Mouse (Mus musculus): ENCODE measurements around the gene Gm10840. TPM values are rescaled to one million over a fixed set of nuclear protein-coding genes. Genes with fewer than 3 reads are reported as not detected.

Gene Gm10840
- polyA plus RNA-seq, 1 experiment = not detected

- Histone ChIP-seq H3K36me3 (replicated peaks; ENCODE audit: low read length) (peaks cover 34% of the 10 kb centered on the region), H3K4me1 (peaks cover 46% of the 10 kb centered on the region), H3K4me3 (replicated peaks) (peak overlapping the region; percentile 89), H3K9me3 (no peaks in the 10 kb centered on the region), H3K27me3 (replicated peaks) (no peaks in the 10 kb centered on the region)
- peak; percentile 99 for TF ChIP-seq GATA1 (IDR thresholded peaks at IDR 0.05; ENCODE audit: borderline replicate concordance, low read length)
- TF ChIP-seq FLI1 (IDR thresholded peaks at IDR 0.05; ENCODE audit: low read length) = no peak
Measured at GRCm38 (mm10) chr11:106134580-106135528, 25.8 kb upstream of the Gm10840 start.

- H3K36me3 ChIP-seq (replicated peaks; ENCODE audit: low read length) = peaks cover 93% of the 10 kb centered on the region
Measured at GRCm38 (mm10) chr11:106151219-106151618, 9.4 kb upstream of the Gm10840 start.

GRCm38 (mm10) chr11:106152132-106152531 lies 8.5 kb upstream of the Gm10840 start:
- Histone ChIP-seq H3K4me1 (peaks cover 32% of the 10 kb centered on the region), H3K27me3 (replicated peaks) (no peaks in the 10 kb centered on the region), H3K36me3 (replicated peaks; ENCODE audit: low read length) (peaks cover 99% of the 10 kb centered on the region), H3K9me3 (no peaks in the 10 kb centered on the region), H3K4me3 (replicated peaks) (no peak overlapping the region)
- TF ChIP-seq GATA1 (IDR thresholded peaks at IDR 0.05; ENCODE audit: borderline replicate concordance, low read length) (no peak), FLI1 (IDR thresholded peaks at IDR 0.05; ENCODE audit: low read length) (no peak)

More at GRCm38 (mm10) chr11:106151219-106151618, 9.4 kb upstream of the Gm10840 start:
- Histone ChIP-seq H3K27me3 (replicated peaks) (no peaks in the 10 kb centered on the region), H3K4me1 (peaks cover 25% of the 10 kb centered on the region), H3K4me3 (replicated peaks) (no peak overlapping the region), H3K9me3 (no peaks in the 10 kb centered on the region)
- TF ChIP-seq FLI1 (IDR thresholded peaks at IDR 0.05; ENCODE audit: low read length) = no peak
- TF ChIP-seq GATA1 (IDR thresholded peaks at IDR 0.05; ENCODE audit: borderline replicate concordance, low read length) = no peak

- H3K36me3 ChIP-seq (replicated peaks; ENCODE audit: low read length) = peaks cover 92% of the 10 kb centered on the region
- H3K27me3 ChIP-seq (replicated peaks) = peaks cover 15% of the 10 kb centered on the region
- H3K9me3 ChIP-seq = no peaks in the 10 kb centered on the region
- no peak overlapping the region for H3K4me3 ChIP-seq (replicated peaks)
- H3K4me1 ChIP-seq = peaks cover 51% of the 10 kb centered on the region
- no peak for TF ChIP-seq GATA1 (IDR thresholded peaks at IDR 0.05; ENCODE audit: borderline replicate concordance, low read length)
- TF ChIP-seq FLI1 (IDR thresholded peaks at IDR 0.05; ENCODE audit: low read length) = no peak
Measured at GRCm38 (mm10) chr11:106154091-106154490, 6.6 kb upstream of the Gm10840 start.

GRCm38 (mm10) chr11:106154770-106155169 lies 5.9 kb upstream of the Gm10840 start:
- H3K27me3 ChIP-seq (replicated peaks) = peaks cover 16% of the 10 kb centered on the region
- TF ChIP-seq GATA1 (IDR thresholded peaks at IDR 0.05; ENCODE audit: borderline replicate concordance, low read length) (no peak), FLI1 (IDR thresholded peaks at IDR 0.05; ENCODE audit: low read length) (no peak)
- H3K4me1 ChIP-seq = peaks cover 58% of the 10 kb centered on the region
- H3K9me3 ChIP-seq = no peaks in the 10 kb centered on the region
- no peak overlapping the region for H3K4me3 ChIP-seq (replicated peaks)
- H3K36me3 ChIP-seq (replicated peaks; ENCODE audit: low read length) = peaks cover 85% of the 10 kb centered on the region

- H3K4me1 ChIP-seq = peaks cover 64% of the 10 kb centered on the region
- H3K9me3 ChIP-seq = no peaks in the 10 kb centered on the region
- H3K27me3 ChIP-seq (replicated peaks) = peaks cover 23% of the 10 kb centered on the region
- H3K36me3 ChIP-seq (replicated peaks; ENCODE audit: low read length) = peaks cover 75% of the 10 kb centered on the region
- no peak for TF ChIP-seq GATA1 (IDR thresholded peaks at IDR 0.05; ENCODE audit: borderline replicate concordance, low read length)
- TF ChIP-seq FLI1 (IDR thresholded peaks at IDR 0.05; ENCODE audit: low read length) = no peak
- no peak overlapping the region for H3K4me3 ChIP-seq (replicated peaks)
Measured at GRCm38 (mm10) chr11:106155761-106156160, 4.9 kb upstream of the Gm10840 start.

- no peak for TF ChIP-seq GATA1 (IDR thresholded peaks at IDR 0.05; ENCODE audit: borderline replicate concordance, low read length)
- no peak for TF ChIP-seq FLI1 (IDR thresholded peaks at IDR 0.05; ENCODE audit: low read length)
- no peak overlapping the region for H3K4me3 ChIP-seq (replicated peaks)
- H3K4me1 ChIP-seq = peaks cover 69% of the 10 kb centered on the region
- peaks cover 70% of the 10 kb centered on the region for H3K36me3 ChIP-seq (replicated peaks; ENCODE audit: low read length)
- no peaks in the 10 kb centered on the region for H3K9me3 ChIP-seq
- peaks cover 28% of the 10 kb centered on the region for H3K27me3 ChIP-seq (replicated peaks)
Measured at GRCm38 (mm10) chr11:106156257-106156656, 4.4 kb upstream of the Gm10840 start.

- Histone ChIP-seq H3K27me3 (replicated peaks) (peaks cover 30% of the 10 kb centered on the region), H3K9me3 (no peaks in the 10 kb centered on the region), H3K4me3 (replicated peaks) (no peak overlapping the region), H3K36me3 (replicated peaks; ENCODE audit: low read length) (peaks cover 63% of the 10 kb centered on the region), H3K4me1 (peaks cover 71% of the 10 kb centered on the region)
- TF ChIP-seq GATA1 (IDR thresholded peaks at IDR 0.05; ENCODE audit: borderline replicate concordance, low read length) (no peak), FLI1 (IDR thresholded peaks at IDR 0.05; ENCODE audit: low read length) (no peak)
Measured at GRCm38 (mm10) chr11:106157154-106157553, 3.5 kb upstream of the Gm10840 start.

- H3K27me3 ChIP-seq (replicated peaks) = peaks cover 32% of the 10 kb centered on the region
- peak overlapping the region; percentile 95 for H3K4me3 ChIP-seq (replicated peaks)
- peaks cover 61% of the 10 kb centered on the region for H3K36me3 ChIP-seq (replicated peaks; ENCODE audit: low read length)
- H3K9me3 ChIP-seq = no peaks in the 10 kb centered on the region
- TF ChIP-seq GATA1 (IDR thresholded peaks at IDR 0.05; ENCODE audit: borderline replicate concordance, low read length) = no peak
- TF ChIP-seq FLI1 (IDR thresholded peaks at IDR 0.05; ENCODE audit: low read length) = no peak
- H3K4me1 ChIP-seq = peaks cover 68% of the 10 kb centered on the region
Measured at GRCm38 (mm10) chr11:106158081-106158929, 2.3 kb upstream of the Gm10840 start.

Data from megakaryocyte, embryonic 14.5 days (primary cell).